Mouse (Mus musculus): ENCODE measurements around the gene Anxa11.

DNA sequence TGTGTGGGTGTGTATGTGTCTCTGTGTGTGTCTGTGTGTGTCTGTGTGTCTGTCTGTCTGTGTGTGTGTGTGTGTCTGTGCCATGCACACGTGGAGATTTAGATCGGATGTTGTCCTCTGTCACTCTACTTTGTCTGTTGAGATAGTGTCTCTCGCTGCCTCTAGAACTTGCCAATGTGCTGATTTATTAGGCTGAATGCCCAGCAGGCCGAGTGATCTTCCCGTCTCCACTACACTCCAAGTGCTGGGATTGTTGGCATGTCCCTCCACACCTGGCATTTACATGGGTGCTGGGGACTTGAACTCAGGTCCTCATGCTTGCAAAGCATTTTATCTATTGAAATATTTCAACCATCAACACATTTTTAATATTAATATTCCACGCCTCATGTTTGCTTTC is 9.2 kb downstream of the Anxa11 start:
- TF ChIP-seq POLR2A (IDR thresholded peaks at IDR 0.05; ENCODE audit: extremely low read depth, insufficient read depth, low read length) (no peak), CTCF (IDR thresholded peaks at IDR 0.05; ENCODE audit: low read depth, low read length) (no peak)

All from liver, adult 2 months (tissue).